In genomic region chr14:68861071-68861470, GRCm38 (mm10) we compare ENCODE assay signal across 29 mouse cellular contexts.
"Had no signal": no experiment of that assay in that cellular context is flagged by ENCODE, and none has a peak within 500 bp of the region (broad histone marks: within the 10 kb centered on the region; RNA-seq: fewer than 3 reads in every experiment).

No protein-coding gene starts in this region.

- H3K4me1 ChIP-seq: embryonic facial prominence, embryonic 12.5 days; embryonic facial prominence, embryonic 15.5 days; forebrain, embryonic 10.5 days; forebrain, embryonic 12.5 days; forebrain, embryonic 13.5 days; forebrain, embryonic 15.5 days; heart, embryonic 10.5 days had no signal

- H3K4me2 ChIP-seq: embryonic facial prominence, embryonic 12.5 days; embryonic facial prominence, embryonic 13.5 days; embryonic facial prominence, embryonic 15.5 days; forebrain, embryonic 12.5 days; forebrain, embryonic 13.5 days; forebrain, embryonic 15.5 days; heart, embryonic 11.5 days had no signal

- H3K36me3 ChIP-seq: embryonic facial prominence, embryonic 12.5 days; embryonic facial prominence, embryonic 13.5 days; embryonic facial prominence, embryonic 15.5 days; forebrain, embryonic 10.5 days; forebrain, embryonic 12.5 days; forebrain, embryonic 15.5 days; heart, embryonic 10.5 days had no signal

- H3K9ac ChIP-seq: embryonic facial prominence, embryonic 12.5 days; embryonic facial prominence, embryonic 13.5 days; embryonic facial prominence, embryonic 15.5 days; forebrain, embryonic 12.5 days; forebrain, embryonic 13.5 days; forebrain, embryonic 15.5 days; forebrain, postnatal 0 days had no signal

- H3K9me3 ChIP-seq: embryonic facial prominence, embryonic 15.5 days; forebrain, embryonic 12.5 days; forebrain, embryonic 13.5 days; forebrain, embryonic 15.5 days; heart, embryonic 10.5 days had no signal

- H3K4me3 ChIP-seq: embryonic facial prominence, embryonic 12.5 days; embryonic facial prominence, embryonic 13.5 days; embryonic facial prominence, embryonic 15.5 days; erythroblast, embryonic 14.5 days; forebrain, embryonic 10.5 days; forebrain, embryonic 12.5 days; forebrain, embryonic 13.5 days; forebrain, embryonic 15.5 days; gastrocnemius, adult 2 months; heart, adult 2 months; heart, embryonic 10.5 days had no signal

- ATAC-seq: forebrain, embryonic 13.5 days; forebrain, embryonic 14.5 days; forebrain, embryonic 15.5 days; forebrain, embryonic 16.5 days; forebrain, postnatal 0 days had no signal

- H3K27me3 ChIP-seq: embryonic facial prominence, embryonic 12.5 days; embryonic facial prominence, embryonic 13.5 days; embryonic facial prominence, embryonic 15.5 days; forebrain, embryonic 12.5 days; forebrain, embryonic 13.5 days; forebrain, embryonic 15.5 days had no signal

- H3K27ac ChIP-seq: embryonic facial prominence, embryonic 12.5 days; embryonic facial prominence, embryonic 13.5 days; embryonic facial prominence, embryonic 15.5 days; forebrain, embryonic 10.5 days; forebrain, embryonic 12.5 days; forebrain, embryonic 13.5 days; forebrain, embryonic 15.5 days; gastrocnemius, adult 2 months; heart, adult 2 months; heart, embryonic 10.5 days had no signal

- DNase-seq: cerebellum, adult 8-10 months; cerebellum, adult 9-10 months; cerebellum, adult 9-11 months; cerebellum, postnatal 10 days; cerebellum, postnatal 14 days; cerebellum, postnatal 25 days; cerebellum, postnatal 36 days; embryo, embryonic 11 days; forebrain, postnatal 0 days; gastrocnemius, adult 2 months; gastrocnemius, postnatal 10 days; gastrocnemius, postnatal 14 days; gastrocnemius, postnatal 25 days; gastrocnemius, postnatal 36 days; heart, adult 11 months; heart, adult 18-20 months; heart, adult 2 months had no signal
